Mouse (Mus musculus) MN1 (cell line): ENCODE data around the gene Pttg1.

ENCODE experiments used
- DNase-seq: peaks from one replicate; pipeline ENCODE4 v3.0.0-alpha.2; 2016; ENCODE audit warnings: low spot score

Gene Pttg1

DNA sequence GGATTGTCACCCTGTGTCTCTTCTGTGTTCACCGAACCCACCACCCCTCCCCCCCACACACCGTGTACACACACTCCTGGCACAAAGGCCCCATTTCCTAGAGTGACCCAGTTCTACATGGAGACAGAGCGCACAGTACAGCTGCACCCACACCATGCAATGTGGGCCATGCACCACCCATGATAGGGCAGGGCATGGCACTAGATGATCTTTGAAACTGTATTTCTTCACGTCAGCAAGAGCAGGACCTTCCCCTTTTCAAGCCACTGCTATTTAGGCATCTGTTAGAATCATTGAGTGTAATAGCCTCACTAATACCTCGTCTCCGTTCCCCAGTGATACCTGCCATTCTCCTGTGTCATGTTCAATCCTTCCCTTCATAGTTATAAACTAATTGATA is 51.1 kb downstream of the Pttg1 start:
- no peak for DNase-seq

DNA sequence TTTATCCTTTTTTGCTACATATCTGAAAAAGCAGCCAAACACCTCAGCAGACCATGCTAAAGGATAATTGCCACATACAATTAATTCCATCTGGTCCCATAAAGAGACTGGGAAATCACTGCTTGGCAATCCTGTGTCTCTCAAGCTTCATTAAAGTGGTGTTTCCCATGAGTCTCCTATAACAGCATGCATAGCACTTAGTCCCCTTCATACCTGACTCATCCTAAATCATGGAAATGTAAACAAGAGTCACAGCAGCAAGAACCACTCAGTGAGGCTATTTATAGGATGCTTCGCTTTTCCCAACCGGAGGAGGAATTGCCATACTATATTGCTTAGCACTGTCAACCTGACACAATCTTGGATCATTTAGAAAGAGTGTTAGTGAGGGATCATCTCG is 52.7 kb downstream of the Pttg1 start:
- DNase-seq = no peak

DNA sequence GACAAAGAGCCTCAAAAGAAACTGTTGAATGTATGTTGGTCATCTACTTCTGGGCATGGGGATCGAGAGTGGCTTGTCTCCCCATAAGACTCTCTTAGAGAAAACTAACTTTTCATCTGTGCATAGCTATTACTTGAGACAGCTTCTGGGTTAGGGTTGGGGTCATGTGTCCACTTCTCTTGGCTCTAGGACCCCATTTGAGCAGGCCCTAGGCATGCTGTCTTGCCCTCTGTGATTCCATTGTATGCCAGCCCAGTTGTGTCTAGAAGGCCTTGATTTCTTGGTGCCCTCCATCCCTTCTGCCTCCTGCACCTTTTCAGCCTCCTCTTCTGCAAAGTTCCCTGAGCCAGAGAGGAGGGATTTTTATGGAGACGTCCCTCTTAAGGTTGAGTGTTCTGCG is 54.2 kb downstream of the Pttg1 start:
- DNase-seq = no peak
